Mouse (Mus musculus) lung, postnatal 0 days (tissue): Measurements from ENCODE around the gene Rps26.

Source experiments
- CTCF ChIP-seq: IDR thresholded peaks from 2 replicates; pipeline ENCODE4 v1.5.1; 2016; ENCODE audit warnings: antibody characterized with exemption, mild to moderate bottlenecking
- EP300 ChIP-seq: IDR thresholded peaks from 2 replicates; pipeline ENCODE4 v1.6.1; 2016; ENCODE audit warnings: antibody characterized with exemption, mild to moderate bottlenecking, control low read depth

- TF ChIP-seq CTCF, result no peak
- no peak for TF ChIP-seq EP300
These were observed 8.0 kb downstream of the Rps26 start for GRCm38 (mm10) chr10:128618570-128618969.
